Mouse (Mus musculus): Measurements from ENCODE around the gene Cep112. TPM values are rescaled to one million over a fixed set of nuclear protein-coding genes. Genes with fewer than 3 reads are reported as not detected.
"Not testable (repeated sequence)": the region's sequence is repeated elsewhere in the genome, so short reads cannot be mapped to it uniquely, and the experiment has no call there.

Cep112 gene
- total RNA-seq, 2 experiments from 2014 or later, result 21.0 to 23.1 TPM

DNA sequence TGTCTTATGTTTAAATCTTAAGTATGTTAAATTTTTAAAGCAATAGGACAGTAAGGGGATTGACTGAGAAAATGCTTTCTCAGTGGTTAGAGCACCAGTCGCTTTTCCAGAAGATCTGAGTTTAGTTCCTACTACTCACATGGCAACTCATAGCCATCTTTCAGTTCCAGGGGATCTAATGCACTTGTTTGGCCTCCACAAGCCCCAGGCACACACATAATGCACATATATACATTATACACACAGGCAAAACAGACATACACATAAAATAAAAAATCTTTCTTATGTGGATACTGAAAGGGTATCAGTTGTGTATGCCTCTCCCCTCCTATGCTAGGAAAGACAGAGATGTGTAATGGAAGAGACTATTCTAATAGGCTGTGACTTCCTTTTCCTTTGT is 426.8 kb downstream of the Cep112 start:
- no peak overlapping the region for H3K27ac ChIP-seq
- no peak for TF ChIP-seq CTCF (conservative IDR thresholded peaks at IDR 0.05)
- DNase-seq (ENCODE audit: low spot score in 2 of 2), result no peak
- H3K4me3 ChIP-seq, result no peak overlapping the region

DNA sequence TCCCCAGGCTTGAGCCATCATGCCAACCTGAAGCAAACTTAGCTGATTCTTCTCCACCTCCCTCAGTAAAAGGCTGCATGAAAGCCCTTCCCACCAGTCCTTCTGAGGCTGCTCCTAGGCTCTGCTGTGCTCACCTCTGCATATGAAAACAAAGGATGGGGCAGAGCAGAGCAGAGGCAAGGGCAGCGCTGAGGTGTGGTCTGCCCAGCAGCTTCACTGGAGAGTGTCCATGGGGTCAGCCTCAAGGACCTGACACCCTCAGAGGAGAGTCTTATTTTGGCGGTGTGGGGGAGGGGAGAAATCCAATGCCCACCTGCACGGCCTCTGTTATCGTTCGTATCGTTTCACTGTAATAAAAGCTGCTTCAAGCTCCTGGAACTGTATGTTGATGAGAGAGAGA is 432.3 kb downstream of the Cep112 start:
- Histone ChIP-seq H3K27ac (peak overlapping the region; percentile 85), H3K4me3 (no peak overlapping the region)
- TF ChIP-seq CTCF (conservative IDR thresholded peaks at IDR 0.05), result no peak
- no peak for DNase-seq (ENCODE audit: low spot score in 2 of 2)

DNA sequence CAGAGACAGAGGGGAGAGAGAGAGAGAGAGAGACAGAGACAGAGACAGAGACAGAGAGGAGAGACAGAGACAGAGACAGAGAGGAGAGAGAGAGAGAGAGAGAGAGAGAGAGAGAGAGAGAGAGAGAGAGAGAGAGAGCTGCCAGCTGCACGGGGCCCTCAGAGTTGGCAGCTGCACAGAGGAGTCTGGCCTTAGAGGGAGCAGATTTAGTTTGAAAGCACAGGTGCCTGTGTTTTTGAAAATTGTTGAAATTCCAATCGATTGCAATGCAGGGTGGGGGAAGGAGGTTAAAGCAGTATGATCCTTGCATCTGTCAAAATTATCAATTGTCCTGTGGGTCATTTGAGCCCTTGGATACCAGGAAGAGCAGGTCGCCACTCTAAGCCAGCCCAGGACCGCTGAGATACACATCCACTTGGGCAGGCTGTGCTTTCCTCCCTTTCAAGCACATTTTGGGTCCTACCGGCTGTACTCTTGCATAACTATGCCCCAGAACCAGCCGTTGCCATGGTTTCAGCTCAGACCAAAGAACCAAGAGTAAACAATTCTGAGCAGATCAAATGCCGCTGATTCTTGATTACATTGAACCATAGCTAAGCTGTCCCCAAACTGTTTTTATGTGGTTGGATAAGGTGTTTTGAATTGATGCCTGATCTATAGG is 432.8 kb downstream of the Cep112 start:
- Histone ChIP-seq H3K27ac (peak overlapping the region; percentile 85), H3K4me3 (no peak overlapping the region)
- DNase-seq (ENCODE audit: low spot score in 2 of 2), result peak; percentile 65 to 74
- no peak for TF ChIP-seq CTCF (conservative IDR thresholded peaks at IDR 0.05)

DNA sequence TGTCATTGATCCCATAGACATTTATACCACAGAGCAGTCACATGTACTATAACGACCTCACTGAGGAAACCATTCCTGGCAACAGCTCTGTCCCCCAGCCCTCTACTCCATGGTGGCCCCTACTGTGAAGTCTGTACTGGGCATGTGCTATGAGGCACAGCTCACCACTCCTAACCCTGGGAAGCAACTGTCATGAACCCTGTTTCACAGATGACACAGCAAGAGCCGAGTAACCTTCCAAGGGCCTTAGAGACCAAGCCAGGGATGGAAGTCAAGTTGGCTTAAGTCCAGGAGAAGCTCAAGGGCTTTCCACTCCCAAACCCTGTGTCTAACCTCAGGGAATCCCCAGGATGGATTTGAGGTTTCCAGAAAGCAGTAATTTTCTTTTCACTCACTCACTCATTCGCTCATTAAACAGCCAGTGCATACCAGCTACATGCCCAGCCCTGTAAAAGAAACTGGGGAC is 433.4 kb downstream of the Cep112 start:
- peak in 1 of 2 experiments; percentile 8 for DNase-seq (ENCODE audit: low spot score in 2 of 2)
- H3K4me3 ChIP-seq, result no peak overlapping the region
- no peak for TF ChIP-seq CTCF (conservative IDR thresholded peaks at IDR 0.05)
- peak overlapping the region; percentile 85 for H3K27ac ChIP-seq

DNA sequence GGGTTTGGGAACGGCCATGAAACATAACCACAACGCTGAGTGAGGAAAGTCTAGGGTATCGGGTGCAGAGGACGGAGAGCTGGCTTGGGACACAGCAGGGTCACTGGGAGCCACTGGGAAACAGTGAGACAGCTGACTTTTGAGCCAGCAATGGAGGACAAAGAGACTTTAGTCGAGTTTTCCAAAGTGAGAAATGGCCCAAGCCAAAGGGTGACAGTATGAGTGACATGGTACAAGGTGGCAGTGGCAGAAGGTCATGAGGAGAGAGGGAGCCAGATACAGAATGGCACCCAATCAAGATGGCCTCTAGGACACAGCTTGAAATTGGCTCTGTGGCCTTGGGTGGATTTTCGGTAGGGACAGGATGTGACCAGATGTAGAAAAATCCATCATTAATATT is 433.9 kb downstream of the Cep112 start:
- no peak overlapping the region; the same call in 1 of the 2 replicates for H3K27ac ChIP-seq
- DNase-seq (ENCODE audit: low spot score in 2 of 2), result no peak
- no peak overlapping the region for H3K4me3 ChIP-seq
- TF ChIP-seq CTCF (conservative IDR thresholded peaks at IDR 0.05), result no peak

DNA sequence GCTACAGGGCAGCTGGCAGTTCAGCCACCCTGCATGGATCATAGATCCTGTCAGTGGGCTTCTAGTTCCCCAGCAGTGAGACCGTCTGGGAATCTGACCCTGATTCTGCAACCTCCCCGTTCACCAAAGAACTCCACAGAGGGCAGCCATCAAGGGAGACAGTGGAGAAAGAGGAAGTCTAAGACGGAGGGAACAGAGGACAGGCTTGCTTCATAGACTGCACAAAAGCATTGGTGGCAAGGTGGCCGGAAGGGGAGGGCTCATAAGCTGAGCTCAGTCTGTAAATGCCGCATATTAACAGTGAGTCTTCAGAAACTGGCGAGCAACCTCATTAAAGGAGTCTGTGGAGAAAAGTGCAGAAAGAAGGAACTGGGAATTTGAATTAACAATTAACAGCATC is 437.4 kb downstream of the Cep112 start:
- DNase-seq (ENCODE audit: low spot score in 2 of 2), result no peak
- no peak overlapping the region for H3K4me3 ChIP-seq
- TF ChIP-seq CTCF (conservative IDR thresholded peaks at IDR 0.05), result no peak
- no peak overlapping the region for H3K27ac ChIP-seq

DNA sequence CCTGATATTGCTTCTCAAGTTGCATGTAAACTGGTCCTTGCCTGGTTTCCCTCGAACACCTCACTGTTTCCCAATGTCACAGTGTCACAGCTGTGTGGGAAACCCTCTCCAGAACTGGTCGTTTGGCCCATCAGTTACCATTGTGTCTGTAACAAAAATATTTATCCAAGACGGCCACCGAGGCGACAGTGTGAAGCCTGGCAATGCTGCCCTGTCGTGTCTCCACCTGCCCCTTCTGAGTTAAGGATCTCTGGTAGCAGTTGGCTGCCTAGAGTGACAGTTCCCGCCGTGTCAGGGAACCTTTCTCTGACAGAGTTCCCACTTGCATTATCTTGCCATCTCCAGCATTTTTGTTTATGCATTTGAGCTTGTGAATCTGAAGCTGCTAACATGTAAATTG is 440.8 kb downstream of the Cep112 start:
- no peak for TF ChIP-seq CTCF (conservative IDR thresholded peaks at IDR 0.05)
- no peak overlapping the region for H3K27ac ChIP-seq
- no peak overlapping the region for H3K4me3 ChIP-seq
- DNase-seq (ENCODE audit: low spot score in 2 of 2), result no peak

DNA sequence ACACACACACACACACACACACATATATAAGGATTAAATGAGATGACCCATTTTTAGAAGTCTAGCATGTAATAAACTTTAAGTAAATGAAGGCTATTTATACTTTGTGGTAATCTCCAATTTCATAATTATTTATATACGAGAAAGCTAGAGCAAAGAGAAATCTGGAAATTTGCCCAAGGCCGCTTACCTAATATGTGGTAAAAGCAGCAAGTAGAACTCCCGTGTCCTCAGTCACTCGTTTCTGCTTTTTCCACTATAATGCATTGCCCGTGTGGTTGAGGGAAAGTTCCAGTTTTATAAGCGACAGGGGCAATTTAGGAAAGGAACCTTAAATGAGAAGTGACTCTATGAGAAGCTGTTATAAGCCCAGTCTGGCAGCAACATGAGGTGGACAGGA is 442.5 kb downstream of the Cep112 start:
- Histone ChIP-seq H3K4me3 (no peak overlapping the region), H3K27ac (no peak overlapping the region)
- no peak for TF ChIP-seq CTCF (conservative IDR thresholded peaks at IDR 0.05)
- no peak for DNase-seq (ENCODE audit: low spot score in 2 of 2)

DNA sequence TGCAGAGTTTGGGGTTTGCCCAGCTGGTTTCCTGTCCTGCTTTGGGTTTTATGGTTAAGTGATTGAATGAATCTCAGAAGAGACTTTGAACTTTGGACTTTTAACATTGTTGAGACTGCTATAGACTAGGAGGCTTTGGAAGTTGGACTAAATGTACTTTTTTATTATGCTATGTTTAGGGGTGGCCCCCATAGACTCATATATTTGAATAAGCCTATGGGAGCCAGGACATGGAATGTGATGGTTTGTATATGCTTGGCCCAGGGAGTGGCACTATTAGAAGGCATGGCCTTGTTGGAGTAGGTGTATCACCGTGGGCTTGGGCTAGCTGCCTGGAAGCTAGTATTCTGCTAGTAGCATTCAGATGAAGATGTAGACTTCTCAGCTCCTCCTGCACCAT is 446.3 kb downstream of the Cep112 start:
- not testable (repeated sequence) for DNase-seq (ENCODE audit: low spot score in 2 of 2)

DNA sequence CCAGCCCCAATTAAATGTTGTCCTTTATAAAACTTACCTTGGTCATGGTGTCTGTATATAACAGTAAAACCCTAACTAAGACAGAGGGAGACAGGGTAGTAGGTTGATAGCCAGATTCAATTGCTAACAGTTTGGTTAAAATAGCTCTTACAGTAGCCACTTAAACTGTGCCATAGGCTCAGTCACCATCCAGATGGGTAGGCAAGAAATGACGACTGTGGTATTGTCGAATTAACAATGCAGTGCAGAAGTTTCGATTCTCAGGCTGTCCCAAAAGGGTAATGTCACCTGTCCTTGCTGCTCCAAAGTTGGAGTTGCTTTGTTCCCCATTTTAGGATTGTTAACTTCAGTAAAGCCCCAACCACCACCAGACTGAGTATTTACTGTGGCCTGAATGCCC is 446.8 kb downstream of the Cep112 start:
- no peak for DNase-seq (ENCODE audit: low spot score in 2 of 2)
- H3K4me3 ChIP-seq, result no peak overlapping the region
- H3K27ac ChIP-seq, result no peak overlapping the region
- TF ChIP-seq CTCF (conservative IDR thresholded peaks at IDR 0.05), result no peak

More for the DNA sequence above, 446.3 kb downstream of the Cep112 start:
- H3K27ac ChIP-seq, H3K4me3 ChIP-seq: not testable (repeated sequence)

DNA sequence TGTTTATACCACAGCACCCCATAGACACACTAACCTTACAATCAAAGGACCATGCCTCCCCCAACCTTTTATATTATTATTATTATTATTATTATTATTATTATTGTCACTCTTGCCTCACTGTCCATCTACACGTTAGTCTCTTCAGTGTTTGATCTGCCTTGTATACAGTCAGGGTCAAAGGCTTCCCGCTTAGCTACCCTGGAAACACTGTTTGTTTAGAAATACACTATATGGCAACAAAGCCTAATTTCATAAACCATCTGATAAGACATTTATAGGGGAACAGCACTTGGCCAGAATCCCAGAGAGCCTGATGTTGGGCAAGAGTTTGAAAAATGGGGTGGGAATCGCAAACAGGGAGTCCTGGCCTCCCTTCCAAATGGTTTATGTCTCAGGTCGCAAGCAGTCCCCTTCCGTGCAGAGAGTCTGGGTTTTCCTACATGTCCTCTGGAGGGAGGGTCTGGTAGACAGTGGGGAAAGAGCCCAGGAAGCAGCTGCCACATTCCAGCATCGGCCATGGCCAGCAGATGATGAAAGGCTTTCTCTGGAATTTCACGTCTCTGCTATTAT is 451.7 kb downstream of the Cep112 start:
- Histone ChIP-seq H3K4me3 (no peak overlapping the region), H3K27ac (no peak overlapping the region)
- no peak for DNase-seq (ENCODE audit: low spot score in 2 of 2)
- no peak for TF ChIP-seq CTCF (conservative IDR thresholded peaks at IDR 0.05)

DNA sequence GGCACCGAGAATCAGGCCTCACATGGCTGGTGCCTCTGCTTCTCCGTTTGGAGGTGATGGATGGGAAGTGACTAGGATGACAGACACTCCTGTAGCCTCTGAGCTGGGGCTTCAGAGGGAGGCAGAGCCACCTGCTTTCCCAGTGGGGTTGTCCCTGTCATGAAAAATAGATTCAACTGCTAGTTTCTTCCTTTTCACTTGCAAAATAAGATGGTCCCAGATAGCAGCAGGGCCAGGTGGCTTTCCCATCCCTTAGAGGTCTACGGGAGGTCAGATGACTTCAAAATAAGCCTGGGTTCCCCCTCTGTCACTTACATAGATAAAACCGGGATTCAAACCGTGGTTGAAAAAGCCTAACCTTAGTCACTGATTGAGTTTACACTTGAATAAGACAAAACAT is 452.5 kb downstream of the Cep112 start:
- DNase-seq (ENCODE audit: low spot score in 2 of 2), result no peak
- no peak overlapping the region for H3K27ac ChIP-seq
- no peak for TF ChIP-seq CTCF (conservative IDR thresholded peaks at IDR 0.05)
- no peak overlapping the region for H3K4me3 ChIP-seq

DNA sequence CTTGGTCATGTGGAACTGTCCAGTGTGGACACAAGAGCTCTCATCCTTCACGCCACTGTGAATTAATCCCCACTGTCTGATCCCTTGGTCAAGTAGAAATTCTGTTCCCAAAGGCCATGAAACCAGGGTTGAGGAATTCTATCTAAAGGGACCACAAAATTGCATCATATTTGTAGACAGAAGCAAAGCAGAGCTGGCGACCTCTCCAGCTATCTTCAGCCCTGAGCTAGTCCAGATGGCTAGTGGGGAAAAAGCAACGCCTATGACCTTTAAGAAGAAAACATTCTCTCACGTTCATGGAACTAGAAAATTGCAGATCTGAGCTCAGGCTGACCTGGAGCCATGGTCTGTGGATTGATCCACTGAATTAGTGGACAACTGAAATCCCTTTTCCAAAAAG is 455.6 kb downstream of the Cep112 start:
- Histone ChIP-seq H3K4me3 (no peak overlapping the region), H3K27ac (no peak overlapping the region)
- no peak for DNase-seq (ENCODE audit: low spot score in 2 of 2)
- TF ChIP-seq CTCF (conservative IDR thresholded peaks at IDR 0.05), result no peak

DNA sequence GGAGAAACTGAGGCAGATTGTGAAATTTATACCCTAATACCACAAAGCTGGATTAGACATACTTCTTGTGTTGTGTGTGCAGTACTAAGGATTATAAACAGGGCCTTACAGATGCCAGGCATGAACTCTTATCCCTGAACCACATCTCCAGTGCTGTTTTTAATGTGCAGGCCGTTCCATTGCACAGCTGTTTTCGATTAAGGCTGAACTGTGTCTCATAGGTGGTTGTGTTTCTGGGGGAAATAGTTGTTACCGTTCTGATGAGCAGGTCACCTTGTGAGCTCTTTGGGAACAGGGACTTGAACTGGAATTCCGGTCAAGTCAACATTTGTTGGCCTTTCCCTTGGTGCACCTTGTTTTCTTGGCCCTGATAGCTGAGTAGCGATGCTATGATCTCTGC is 456.7 kb downstream of the Cep112 start:
- Histone ChIP-seq H3K4me3 (no peak overlapping the region), H3K27ac (no peak overlapping the region)
- TF ChIP-seq CTCF (conservative IDR thresholded peaks at IDR 0.05), result no peak
- DNase-seq (ENCODE audit: low spot score in 2 of 2), result no peak
